Mouse (Mus musculus) adrenal gland, postnatal 14 days (tissue): Measurements from ENCODE around the gene Mepce. TPM values are rescaled to one million over a fixed set of nuclear protein-coding genes. Genes with fewer than 3 reads are reported as not detected.
"Not testable (repeated sequence)": the region's sequence is repeated elsewhere in the genome, so short reads cannot be mapped to it uniquely, and the experiment has no call there.

Source experiments
- DNase-seq: peaks from one replicate; pipeline ENCODE4 v3.0.0; 2021; ENCODE audit warnings: mixed read lengths
- total RNA-seq: library from RNA; stranded (reverse); gene quantifications from 2 replicates; pipeline ENCODE4 v1.2.3, GENCODE M21; 2021

Mepce gene
- total RNA-seq, 1 experiment from 2014 or later: 41.5 TPM

DNA sequence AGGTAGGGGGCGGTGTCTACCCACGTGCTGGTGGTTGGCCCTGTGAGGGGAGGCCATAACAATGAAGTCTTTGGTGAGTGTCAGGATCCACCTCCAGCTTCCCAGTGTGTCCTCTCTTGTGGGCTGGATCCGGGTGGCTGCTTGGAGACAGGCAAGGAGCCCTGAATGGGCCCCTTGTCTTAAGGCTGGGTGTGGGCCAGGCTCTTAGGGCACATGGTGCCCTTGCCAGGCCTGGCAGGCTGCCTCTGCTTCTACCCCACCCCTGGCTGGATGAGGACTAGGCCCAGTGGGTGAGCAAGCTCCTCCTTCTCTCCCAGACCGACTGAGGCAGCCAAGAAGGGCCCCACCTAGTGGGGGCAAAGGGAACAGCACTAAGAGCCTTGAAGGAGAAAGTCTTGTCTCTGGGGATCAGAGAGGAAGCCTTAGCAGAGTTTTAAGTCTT, 27.5 kb downstream of the Mepce start:
- peak; percentile 92 for DNase-seq

DNA sequence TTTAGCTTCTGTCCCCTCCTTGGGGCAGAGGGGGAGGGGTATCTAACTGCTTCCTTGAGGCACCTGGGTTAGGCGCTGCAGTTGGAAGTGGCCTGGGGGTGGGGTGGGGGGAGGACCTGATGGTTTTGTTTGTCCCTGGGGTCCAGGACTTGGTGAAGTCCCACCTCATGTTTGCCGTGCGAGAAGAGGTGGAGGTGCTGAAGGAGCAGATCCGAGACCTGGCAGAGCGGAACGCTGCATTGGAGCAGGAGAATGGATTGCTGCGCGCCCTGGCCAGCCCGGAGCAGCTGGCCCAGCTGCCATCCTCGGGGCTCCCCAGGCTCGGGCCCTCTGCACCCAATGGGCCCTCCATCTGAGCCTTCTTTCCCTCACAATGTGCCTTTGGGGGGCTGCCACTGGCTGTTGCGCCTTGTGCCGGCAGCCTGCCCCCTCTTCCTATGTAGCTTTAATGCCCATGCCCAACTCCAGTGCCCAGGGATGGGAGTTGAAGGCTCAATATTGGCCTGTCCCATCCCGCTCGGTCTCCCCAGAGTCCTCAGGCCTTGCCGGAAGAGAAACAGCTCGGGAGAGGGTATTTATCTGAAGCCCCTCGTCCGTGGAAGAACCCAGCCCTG, 28.4 kb downstream of the Mepce start:
- no peak for DNase-seq

DNA sequence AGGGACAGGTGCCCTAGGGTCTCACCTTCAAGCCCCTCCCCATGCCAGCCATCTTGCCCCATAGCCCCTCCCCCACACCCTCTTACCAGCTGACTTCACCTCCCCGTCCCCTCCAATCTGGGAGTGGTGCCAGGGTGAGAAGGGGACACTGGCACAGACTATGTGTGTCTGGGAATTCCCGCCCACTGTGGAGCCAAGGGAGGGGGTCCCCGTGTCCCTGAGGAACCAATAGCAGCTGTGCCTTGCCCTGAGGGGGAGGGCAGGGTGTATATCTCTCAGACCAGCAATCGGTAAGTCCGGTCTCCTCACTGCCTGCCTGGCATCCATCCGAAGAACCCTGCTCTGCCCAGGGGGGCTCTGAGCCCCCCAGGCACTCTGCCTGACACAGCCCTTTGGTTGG, 29.6 kb downstream of the Mepce start:
- peak; percentile 35 for DNase-seq

DNA sequence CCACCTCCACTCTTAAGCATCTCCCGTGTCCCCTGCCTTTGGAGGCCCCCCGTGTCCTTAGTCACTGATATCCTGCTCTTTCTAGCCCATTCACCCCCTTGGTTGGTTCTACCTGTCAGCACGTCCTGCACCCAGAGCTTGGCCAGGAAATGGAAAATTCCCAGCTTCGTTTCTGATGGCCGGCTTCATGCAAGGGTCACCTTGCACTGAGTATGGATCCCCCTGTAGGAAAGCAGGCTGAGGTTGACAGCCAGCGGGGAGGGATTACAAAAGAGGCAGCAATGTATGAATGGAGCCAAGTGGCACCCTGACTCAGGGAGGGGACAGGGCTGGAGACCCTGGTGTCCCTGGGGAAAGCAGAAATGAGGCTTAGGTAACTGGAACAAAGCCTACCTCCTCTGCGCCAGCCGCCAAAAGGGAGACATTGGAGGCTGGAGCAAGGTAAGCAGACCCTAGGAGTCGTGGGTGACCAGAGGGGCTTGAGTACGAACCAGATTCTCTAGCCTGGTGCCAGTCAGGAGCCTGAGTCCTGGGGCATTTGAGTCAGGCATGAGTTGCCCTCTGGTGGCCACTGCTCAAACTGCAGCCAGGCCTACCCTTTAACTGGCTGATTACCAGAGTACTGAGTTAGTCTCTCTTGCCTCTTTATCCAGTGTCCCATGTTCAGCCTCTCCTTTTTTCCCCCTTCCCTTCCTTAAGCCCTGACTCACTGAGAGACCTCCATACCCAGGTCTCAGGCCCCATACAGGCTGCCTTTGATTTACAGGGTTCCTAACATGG, 30.4 kb downstream of the Mepce start:
- DNase-seq: peak; percentile 91

DNA sequence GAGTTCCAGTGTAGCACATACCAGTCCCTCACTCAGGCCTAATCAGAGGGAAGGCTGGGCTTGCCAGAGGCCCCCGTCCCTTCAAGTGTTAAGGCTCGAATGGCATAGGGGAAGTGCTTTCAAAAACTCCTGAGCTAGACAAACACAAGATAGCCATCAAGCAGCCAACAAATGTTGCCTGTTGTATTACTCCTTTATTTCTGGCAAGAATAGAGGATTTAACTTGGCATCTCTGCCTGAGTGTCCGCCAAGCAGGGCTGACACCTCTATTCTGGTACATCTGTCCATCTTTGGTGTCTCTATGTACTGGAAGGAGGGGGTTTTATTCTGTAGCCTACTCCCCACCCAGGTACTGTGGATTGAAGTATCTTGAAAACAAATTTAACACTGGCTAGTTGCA, 31.3 kb downstream of the Mepce start:
- no peak for DNase-seq

DNA sequence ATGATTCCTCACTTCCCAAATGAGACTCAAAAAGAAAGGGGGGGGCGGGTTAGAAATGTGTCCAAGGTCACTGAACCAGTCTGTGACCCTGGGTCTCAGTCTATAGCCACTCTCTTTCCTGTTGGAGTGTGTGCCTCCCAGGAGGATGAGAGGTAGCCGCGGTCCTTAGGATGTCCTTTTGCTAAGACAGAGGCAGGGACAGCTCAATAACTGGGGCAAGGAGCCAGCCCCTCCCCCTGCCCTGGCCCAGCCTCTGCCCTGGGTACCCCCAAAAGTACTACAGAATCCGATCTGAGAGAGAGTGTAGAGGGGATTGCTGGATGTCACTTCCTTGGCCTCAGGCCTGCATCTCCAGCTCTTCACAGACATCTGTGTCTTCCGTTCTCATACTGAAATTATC, 32.0 kb downstream of the Mepce start:
- DNase-seq: no peak

DNA sequence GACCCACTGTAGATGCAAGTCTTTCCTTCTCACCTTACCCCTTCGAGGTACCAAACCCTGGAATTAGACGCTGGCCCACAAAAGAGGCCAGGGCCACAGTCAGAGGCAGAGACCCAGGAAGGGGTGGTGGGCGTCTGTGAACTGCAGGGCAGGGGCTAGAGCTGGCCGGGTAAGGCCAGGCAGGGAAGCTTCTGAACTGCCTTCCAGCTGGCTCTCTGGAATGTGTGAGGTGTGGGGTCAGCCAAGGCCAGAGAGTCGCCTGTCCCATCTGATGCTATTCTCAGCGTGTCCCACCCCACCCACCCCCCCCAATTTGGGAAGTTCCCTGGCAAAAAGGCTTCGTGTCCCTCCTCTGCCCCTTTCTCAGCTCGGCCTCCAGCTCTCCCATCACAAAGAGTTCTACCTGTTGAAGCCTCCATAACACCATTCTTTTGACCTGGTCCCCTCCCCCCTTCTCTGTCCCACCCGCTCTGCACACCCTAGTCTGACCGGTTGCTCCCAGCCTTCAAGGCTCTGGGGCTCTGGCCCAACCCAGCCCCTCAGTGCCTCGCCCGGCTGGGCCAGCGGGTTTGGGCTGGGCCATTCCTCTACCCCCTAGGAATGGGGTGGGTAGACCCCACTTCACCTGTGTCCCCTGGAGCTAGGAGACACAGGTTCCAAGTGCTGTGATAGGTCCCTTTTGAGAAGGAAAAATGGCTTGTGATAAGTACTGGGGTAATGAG, 34.2 kb downstream of the Mepce start:
- no peak for DNase-seq

DNA sequence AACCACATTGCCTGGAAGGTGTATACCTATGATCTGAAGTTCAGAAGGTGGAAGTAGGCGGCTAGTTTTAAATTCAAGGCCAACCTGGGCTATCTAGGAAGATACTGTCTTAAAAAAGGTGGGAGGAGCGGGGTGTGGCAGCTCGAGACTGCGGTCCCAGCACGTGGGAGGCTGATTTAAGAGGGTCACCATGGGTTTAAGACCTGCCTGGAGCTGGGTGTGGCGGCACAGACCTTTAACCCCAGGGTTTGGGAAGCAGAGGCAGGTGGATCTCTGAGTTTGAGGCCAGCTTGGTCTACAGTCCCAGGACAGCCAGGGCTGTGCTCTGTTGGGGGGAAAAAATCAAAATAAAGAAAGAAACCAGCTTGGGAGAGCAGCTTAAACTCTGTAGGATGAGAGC, 35.5 kb downstream of the Mepce start:
- DNase-seq: no peak

DNA sequence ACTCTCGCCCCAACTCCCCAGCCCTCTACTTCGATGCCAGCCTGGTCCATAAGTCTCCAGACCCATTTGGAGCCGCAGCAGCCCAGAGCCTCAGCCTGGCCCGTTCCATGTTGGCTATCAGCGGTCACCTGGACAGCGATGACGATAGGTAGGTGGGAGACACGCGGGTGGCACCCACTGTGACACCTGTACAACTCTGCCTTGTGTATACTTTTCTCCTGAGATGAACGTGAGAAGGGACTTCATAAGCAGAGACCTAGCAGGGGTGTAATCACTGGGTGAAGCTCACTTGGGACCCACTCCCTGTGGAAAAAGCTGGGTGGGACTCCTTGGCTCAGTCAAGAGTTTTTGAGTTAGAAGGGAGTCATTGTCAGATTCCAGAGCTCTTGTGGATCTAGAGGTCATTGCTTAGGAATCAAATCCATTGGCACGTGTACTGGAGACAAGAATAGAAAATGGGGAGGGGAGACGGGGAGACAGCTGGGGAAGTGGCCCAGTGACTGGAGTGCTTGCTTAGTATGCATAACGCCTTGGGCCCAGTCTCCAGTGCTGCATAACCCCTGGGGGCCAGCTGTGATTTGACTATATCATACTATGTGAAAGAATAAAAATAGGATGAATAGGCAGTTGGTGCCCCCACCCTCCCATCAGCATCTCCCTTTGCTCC, 36.1 kb downstream of the Mepce start:
- no peak for DNase-seq

DNA sequence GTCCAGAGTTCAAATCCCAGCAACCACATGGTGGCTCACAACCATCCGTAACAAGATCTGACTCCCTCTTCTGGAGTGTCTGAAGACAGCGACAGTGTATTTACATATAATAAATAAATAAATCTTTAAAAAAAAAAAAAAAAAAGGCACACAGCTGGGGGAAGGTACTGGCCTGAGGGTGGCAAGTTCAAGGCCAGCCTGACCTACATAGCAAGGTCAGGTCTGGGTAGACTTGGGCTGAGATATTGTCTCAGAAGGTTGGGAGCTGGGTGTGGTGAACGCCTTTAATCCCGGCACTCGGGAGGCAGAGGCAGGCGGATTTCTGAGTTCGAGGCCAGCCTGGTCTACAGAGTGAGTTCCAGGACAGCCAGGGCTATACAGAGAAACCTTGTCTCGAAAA, 37.2 kb downstream of the Mepce start:
- DNase-seq: not testable (repeated sequence)

DNA sequence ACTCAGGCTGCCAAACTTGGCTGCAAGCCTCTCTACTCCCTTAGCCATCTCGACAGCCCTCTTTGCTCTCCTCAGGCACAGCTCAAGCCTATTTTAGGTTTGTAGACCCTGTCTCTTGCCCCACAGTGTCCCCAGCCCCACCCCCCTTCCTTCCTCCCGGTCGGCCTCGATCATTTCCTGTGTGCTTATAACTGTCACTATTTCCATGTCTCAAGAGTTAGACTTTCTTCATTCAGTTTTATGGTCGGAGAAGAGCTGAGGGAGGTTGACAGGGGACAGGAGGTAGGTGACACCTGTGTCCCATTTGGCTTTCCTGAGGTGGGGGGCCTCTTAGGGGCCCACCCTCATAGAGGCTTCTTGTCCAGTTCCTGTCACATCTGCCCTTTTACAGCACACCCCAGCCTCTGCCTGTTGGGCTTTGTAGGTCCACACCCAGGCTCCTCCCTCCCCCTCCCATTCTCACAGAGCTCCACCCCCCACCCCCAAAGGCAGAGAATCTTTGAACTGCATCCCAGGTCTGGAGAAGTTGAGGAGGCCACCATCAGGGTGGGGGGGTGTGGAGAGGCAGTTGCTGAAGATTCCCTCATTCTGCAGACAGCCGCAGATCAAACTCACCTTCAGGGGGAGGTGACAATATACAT, 38.1 kb downstream of the Mepce start:
- peak; percentile 33 for DNase-seq

DNA sequence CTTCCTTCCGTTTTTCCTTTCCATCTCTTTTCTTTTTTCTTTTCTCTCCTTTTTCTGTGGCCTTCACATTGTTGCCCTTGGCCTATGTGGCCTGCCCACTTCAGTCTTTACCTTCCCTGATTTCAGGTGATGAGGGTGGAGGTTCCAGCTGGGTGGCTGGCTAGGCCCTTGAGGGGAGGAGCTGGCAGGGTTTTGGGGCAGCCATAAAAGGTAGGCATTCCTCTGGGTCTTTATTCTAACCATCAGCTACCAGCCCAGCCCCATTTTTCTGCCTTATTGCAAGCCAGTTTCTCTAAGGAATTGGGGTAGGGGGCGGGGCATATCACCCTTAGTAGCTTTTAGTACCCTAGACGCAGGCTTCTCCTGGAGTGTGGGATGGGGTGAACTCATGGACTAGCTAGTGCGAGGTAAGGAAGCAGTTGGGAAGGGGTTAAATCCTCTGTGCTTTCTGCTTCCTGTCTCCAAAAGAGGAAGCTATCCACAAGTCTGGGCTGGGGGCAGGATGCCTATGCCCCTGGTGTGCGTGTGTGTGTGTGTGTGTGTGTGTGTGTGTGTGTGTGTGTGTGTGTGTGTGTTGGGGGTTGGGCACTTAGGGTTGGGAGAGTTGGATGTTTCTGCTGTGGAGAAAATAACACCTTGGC, 39.2 kb downstream of the Mepce start:
- DNase-seq: peak; percentile 52

DNA sequence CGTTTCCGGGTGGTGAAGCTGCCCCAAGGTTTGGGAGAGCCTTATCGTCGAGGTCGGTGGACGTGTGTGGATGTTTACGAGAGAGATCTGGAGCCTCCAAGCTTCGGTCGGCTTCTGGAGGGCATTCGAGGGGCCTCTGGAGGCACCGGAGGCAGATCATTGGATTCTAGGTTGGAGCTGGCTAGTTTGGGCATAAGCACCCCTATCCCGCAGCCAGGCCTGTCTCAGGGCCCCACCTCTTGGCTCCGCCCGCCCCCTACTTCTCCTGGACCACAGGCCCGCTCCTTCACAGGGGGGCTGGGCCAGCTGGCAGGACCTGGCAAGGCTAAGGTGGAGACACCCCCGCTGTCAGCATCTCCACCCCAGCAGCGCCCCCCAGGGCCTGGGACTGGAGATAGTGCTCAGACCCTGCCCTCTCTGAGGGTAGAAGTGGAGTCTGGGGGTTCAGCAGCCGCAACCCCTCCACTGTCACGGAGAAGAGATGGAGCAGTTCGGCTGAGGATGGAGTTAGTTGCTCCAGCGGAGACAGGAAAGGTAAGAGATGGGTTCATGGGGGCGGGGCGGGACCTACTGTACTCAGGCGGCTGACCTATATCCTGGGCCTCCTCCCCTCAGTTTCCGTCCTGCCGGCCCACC, 40.0 kb downstream of the Mepce start:
- peak; percentile 68 for DNase-seq

DNA sequence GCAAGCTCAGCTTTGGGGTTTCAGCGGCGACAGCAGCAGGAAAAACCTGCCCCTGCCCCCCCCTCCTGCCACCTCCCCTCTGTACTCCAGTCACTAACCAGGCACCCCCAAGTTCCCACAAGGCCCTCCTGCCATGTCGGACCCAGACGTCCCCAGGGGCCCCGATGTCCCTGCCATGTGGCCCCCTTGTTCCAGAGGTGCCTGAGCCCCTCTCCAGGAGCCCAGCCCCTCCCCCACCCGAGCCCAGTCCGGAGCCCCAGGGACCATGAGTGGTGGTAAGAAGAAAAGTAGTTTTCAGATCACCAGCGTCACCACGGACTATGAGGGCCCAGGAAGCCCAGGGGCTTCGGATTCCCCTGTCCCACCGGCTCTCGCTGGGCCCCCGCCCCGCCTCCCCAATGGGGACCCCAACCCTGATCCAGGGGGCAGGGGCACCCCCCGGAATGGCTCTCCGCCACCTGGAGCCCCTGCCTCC, 40.6 kb downstream of the Mepce start:
- peak; percentile 59 for DNase-seq

DNA sequence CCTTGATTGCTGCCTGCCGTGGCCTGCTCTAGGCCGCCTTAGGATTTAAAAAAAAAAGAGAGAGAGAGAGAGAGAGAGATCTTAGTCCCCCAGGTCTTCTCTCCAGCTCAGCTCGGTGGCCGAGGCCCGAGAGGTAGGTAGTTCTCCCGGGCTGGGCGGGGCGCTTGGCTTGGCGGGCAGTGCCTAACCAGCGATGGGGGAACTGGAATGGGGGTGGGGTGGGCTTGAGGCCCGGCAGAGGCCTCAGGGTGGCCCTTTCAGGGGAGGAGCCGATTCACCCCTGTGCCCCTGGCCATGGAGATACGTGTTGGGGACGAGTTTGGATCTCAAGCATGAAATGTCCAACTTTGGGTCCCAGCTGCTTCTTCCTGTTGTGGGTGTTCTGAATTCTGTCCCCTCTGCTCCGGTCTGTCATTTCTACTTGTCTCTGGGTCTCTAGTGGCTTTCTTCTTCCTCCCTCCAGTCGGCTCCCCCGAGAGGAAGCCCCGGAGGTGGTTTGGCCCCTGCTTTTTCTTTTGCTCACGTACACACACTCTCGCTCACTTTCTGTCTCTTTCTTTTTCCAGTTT, 41.1 kb downstream of the Mepce start:
- DNase-seq: peak; percentile 90

DNA sequence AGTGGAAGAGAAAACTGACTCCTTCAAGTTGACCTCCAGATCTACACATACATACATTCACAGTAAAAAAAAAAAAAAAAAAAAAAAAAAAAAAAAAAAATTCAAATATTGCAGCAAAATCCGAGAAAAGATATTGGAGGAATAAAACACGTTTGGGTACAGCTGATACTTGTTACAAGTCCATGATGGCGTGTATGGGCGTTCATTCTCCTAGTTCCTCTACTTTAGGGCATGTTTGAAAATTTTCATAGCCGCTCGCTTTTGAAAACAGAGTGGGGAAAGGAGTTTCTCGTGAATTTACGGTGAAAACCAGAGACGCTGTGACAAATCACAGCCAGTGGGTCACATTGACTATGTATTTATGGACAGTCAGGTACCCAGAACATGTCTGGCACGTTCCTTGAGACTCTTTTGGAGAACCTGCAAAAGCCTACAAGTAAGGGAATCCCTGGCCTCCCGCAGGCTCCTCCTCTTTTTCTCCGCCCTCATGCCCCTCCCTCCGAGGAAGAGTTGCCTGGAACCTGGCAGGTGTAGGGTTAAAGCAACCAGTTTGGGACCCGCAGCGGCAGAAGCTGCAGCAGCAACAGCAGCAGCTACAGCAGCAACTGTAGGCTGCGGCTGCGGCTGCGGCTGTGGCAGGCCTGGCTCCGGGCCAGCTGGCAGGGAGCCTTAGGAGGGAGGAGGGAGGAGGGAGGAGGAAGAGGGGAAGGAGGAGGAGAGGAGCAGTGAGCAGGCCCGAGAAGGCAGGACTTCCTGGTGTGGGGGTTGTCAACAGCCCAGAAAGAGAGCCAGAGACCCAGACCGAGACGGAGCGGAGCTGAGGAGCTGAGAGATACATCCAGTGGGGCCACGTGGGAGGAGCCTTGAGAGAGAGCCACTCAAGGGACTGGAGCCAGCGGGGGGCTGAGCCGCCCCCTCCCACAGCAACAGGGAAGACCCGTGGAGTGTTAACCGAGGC, 42.0 kb downstream of the Mepce start, which contains the start of gene Tsc22d4:
Gene Tsc22d4 (plus strand): TSS at position 517 of the 958 bp plus-strand sequence.
- peak; percentile 95 for DNase-seq

DNA sequence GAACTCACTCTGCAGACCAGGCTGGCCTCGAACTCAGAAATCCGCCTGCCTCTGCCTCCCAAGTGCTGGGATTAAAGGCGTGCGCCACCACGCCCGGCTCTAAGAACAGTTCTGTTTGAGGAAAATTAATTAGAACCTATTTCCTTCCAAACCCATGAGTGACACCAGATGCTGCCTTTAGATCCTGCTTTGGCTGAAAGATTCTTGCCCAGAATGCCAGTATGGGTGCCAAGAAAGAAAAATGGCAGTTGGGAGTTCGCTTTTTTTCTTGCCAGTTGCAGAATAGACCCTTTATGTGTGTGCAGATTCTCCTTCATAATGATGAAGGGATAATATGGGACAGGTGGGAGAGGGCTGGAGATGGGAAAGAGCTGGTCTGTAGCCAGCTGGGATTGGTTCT, 43.3 kb downstream of the Mepce start:
- DNase-seq: no peak

DNA sequence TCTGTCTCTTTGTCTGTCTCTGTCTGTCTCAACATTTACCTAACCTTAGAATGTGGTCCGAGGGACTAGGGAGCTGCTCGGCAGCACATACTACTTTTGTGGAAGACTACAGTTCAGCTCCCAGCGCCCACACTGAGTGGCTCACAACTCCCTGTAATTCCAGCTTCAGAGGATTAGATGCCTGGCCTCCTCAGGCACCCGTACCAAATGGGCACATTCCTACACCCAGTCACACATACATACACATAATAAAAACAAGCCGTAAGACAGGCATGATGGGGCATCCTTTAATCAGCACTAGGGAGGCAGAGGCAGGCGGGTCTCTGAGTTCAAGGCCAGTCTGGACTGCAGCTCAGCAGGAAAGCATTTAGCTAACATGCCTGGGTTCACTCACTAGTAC, 44.6 kb downstream of the Mepce start:
- DNase-seq: no peak

DNA sequence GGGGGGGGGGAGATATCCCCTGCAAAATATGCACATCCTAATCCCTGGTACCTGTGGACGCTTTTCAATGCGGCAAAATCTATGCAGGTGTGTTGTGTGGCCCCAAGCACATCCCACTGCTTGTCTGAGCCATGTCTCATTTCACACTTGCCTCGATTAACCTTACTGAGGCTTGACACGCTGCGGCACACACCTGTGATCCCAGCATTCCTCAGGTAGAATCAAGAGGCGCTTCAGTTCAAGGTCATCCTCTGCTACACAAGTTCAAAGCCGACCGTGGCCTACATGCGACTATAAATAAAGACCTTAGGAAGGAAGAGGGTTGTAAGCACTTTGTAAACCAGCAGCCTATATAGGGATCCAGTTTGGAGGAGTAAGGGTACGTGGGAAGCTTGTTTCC, 45.4 kb downstream of the Mepce start:
- no peak for DNase-seq
